Mouse (Mus musculus): ENCODE measurements at regions not wholly inside any gene's neighbourhood (a gene's known extent, or its start where the extent isn't known, plus 50 kb on each side); places are given as distances from the start of the nearest gene placed in this dataset.

DNA sequence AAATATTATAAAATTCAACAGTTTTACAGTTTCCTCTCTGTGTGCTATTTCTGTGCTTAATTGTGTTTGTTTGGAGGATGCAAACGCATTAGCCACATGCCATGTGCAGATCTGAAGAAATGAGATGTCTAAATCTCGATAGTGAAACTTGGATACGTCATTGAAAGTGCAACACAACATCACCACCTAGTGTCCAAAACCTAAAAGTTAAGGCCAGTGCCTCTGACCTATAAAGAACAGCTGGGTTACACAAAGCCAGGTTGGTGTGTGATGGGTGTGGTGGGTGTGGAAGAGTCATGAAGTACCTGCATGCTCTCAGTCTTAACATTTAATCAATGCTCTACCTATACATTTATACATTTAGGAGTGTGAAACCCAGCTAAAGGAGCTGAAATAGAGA lies 402.1 kb upstream of the Map3k7 start:
- TF ChIP-seq CEBPB (IDR thresholded peaks at IDR 0.05; ENCODE audit: insufficient read depth, poor library complexity, severe bottlenecking) (no peak), SRF (IDR thresholded peaks at IDR 0.05; ENCODE audit: control insufficient read depth, insufficient read length, low read depth) (no peak), REST (IDR thresholded peaks at IDR 0.05; ENCODE audit: insufficient read depth, insufficient read length) (no peak), MYOD1 (IDR thresholded peaks at IDR 0.05; ENCODE audit: control insufficient read depth in 1 of 3, insufficient read length in 2 of 3, low read depth in 2 of 3) (no peak), E2F4 (IDR thresholded peaks at IDR 0.05; ENCODE audit: insufficient read depth) (no peak), POLR2A (IDR thresholded peaks at IDR 0.05; ENCODE audit: insufficient read length, low read depth) (no peak)
